Mouse (Mus musculus): ENCODE measurements around the gene Olfr1511.

DNA sequence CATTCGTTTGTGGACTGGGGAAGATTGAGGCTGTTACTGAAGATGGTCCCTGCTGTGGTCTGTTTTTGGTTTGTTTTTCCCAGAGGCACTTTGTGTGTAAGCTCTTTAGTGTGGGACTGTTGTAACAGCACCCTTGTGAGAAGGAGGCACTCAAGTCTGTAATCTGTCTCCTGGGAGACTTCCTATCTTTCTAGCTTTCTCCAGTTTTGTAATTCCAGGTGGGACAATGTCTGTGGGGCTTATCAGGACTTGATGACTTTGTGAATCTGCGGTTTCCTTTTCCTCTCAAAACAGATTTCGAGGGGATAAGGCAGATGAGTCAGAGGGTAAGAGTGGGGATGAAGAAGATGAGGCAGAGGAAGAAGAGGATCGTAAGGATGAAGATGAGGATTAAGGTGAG lies 40.9 kb downstream of the Olfr1511 start, which contains the start of gene Olfr1513:
- TF ChIP-seq CTCF (IDR thresholded peaks at IDR 0.05; ENCODE audit: control insufficient read depth, insufficient read depth, insufficient read length) = no peak
- TF ChIP-seq FOSL1 (IDR thresholded peaks at IDR 0.05; ENCODE audit: insufficient read depth, low read length, poor library complexity, severe bottlenecking) = no peak
- TF ChIP-seq USF1 (IDR thresholded peaks at IDR 0.05; ENCODE audit: low read depth) = no peak
- TF ChIP-seq MAX (IDR thresholded peaks at IDR 0.05) = no peak

All from C2C12 (cell line).